Mouse (Mus musculus) heart, embryonic 16.5 days (tissue): ENCODE data around the gene Pigb. TPM values are rescaled to one million over a fixed set of nuclear protein-coding genes. Genes with fewer than 3 reads are reported as not detected.
"Not testable (repeated sequence)": the region's sequence is repeated elsewhere in the genome, so short reads cannot be mapped to it uniquely, and the experiment has no call there.

Experiments
- ATAC-seq: fragments of 200-750 bp; cut with Nextera tagmentation; replicated peaks from 2 replicates; pipeline ENCODE4 v1.8.0; 2017; ENCODE audit warnings: moderate number of reproducible peaks; ENCODE audit not compliant: insufficient read depth, low FRiP score; ENCODE audit errors: extremely low read depth
- H3K27ac ChIP-seq: fragments of 300-500 bp; sonication (generic); 2 replicates; pipeline ENCODE4 v1.5.1; 2014; ENCODE audit warnings: mild to moderate bottlenecking, low read length, control low read depth, moderate library complexity
- H3K27me3 ChIP-seq: fragments of 300-500 bp; sonication (generic); 2 replicates; pipeline ENCODE4 v1.6.1; 2014; ENCODE audit warnings: low read length, mixed read lengths; ENCODE audit not compliant: control insufficient read depth, insufficient read depth
- H3K36me3 ChIP-seq: fragments of 300-500 bp; sonication (generic); 2 replicates; pipeline ENCODE4 v1.6.1; 2014; ENCODE audit not compliant: control insufficient read depth, insufficient read depth
- H3K4me1 ChIP-seq: fragments of 300-500 bp; sonication (generic); 2 replicates; pipeline ENCODE4 v1.6.1; 2014; ENCODE audit warnings: low read length, mixed read lengths; ENCODE audit not compliant: control insufficient read depth, insufficient read depth
- H3K4me2 ChIP-seq: fragments of 300-500 bp; sonication (generic); 2 replicates; pipeline ENCODE4 v1.6.1; 2014; ENCODE audit warnings: low read depth, mild to moderate bottlenecking, control low read depth, low read length
- H3K4me3 ChIP-seq: fragments of 300-500 bp; sonication (generic); 2 replicates; pipeline ENCODE4 v1.5.1; 2014; ENCODE audit warnings: mild to moderate bottlenecking, control low read depth, low read length
- H3K9ac ChIP-seq: fragments of 300-500 bp; sonication (generic); 2 replicates; pipeline ENCODE4 v1.6.1; 2014; ENCODE audit warnings: low read length, control low read depth
- H3K9me3 ChIP-seq: fragments of 300-500 bp; sonication (generic); replicated peaks from 2 replicates; pipeline ENCODE4 v1.6.1; 2016; ENCODE audit warnings: low read length; ENCODE audit not compliant: control insufficient read depth
- WGBS: fragments of 180-500 bp; shearing (Covaris S2); extraction: QIAGEN DNeasy Blood & Tissue Kit; methylation state at CpG from one replicate; pipeline ENCODE4 v1.1.7; 2014; 5-methylcytosine and 5-hydroxymethylcytosine counted together
- polyA plus RNA-seq: library from polyadenylated mRNA; unstranded; fragments of >200 nt; fragmentation: Nextera tagmentation; extraction: Ambion mirVana; gene quantifications from 2 replicates; pipeline ENCODE4 v1.2.1, GENCODE M21; 2015

Pigb gene
- 7.2 and 7.5 TPM in 2 replicates for polyA plus RNA-seq

DNA sequence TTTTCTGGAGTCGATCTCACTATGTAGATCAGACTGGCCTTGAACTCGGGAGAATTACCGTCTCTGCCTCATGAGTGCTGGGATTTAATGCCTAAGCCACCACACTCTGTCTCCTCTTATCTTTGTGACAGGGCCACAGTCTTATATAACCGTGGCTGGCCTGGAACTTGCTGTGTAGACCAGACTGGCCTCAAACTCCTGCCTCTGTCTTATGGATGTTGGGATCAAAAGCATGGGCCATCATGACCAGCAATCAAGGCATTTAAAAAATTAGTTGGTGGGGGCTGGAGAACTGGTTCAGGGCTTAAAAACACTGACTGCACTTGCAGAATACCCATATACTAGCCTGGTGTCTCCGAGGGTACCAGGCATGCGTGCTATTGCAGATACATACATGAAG lies at the start of gene Pigb:
TSS of gene Pigb (minus strand) at position 299 of the 400 bp plus-strand sequence.
- Histone ChIP-seq H3K4me2 (peak within 1 kb of the TSS; percentile 95), H3K27me3 (no peaks in the 10 kb centered on the region), H3K27ac (peak within 1 kb of the TSS; percentile 81), H3K9ac (peak within 1 kb of the TSS; percentile 85), H3K9me3 (no peaks in the 10 kb centered on the region), H3K4me1 (peaks cover 10% of the 10 kb centered on the region), H3K36me3 (no peaks in the 10 kb centered on the region), H3K4me3 (peak within 1 kb of the TSS; percentile 82)
- WGBS = 24% methylated on average over 6 of the region's 6 CpGs
- ATAC-seq = no peak

DNA sequence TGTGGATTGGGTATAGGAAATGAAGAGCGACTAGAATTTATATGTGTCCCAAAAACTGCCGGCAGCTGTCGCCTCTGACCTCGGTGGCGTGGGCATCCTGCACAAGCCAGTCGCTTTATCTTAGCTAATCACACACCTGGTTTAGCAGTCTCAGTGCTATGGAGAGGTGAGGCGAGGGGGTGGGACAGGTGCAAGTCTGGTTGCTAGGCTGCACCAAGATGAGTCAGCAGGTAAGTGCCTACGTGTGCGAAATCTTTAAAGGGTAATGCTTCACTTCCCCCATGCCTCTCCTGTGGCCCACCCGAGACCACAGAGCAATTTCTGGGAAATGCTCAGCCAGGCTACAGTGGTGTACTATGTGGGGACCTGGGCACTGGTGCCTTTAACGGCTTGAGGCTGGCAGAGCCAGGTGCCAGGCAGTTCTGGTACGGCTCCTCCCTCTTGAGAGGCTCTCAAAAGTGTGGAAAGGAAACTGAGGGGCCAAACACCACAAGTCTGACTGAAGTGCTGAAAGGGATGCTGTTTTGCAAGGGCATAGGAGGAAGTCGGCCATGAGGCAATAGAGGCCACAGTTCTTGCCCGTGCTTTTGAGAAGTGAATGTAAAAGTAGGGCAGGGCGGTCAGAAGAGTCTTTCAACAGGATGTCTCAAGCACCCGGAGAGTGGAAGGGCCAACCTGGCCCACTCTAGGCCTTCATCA lies 49.2 kb upstream of the Pigb start:
- peak overlapping the region; percentile 68 for H3K27ac ChIP-seq
- peaks cover 3% of the 10 kb centered on the region; the same call in 1 of the 2 replicates for H3K4me1 ChIP-seq
- H3K4me2 ChIP-seq = no peak overlapping the region
- ATAC-seq = peak; percentile 64
- no peak overlapping the region for H3K9ac ChIP-seq
- no peaks in the 10 kb centered on the region for H3K9me3 ChIP-seq
- 56% methylated on average over 16 of the region's 16 CpGs for WGBS
- no peaks in the 10 kb centered on the region for H3K36me3 ChIP-seq
- H3K4me3 ChIP-seq = no peak overlapping the region
- no peaks in the 10 kb centered on the region for H3K27me3 ChIP-seq

DNA sequence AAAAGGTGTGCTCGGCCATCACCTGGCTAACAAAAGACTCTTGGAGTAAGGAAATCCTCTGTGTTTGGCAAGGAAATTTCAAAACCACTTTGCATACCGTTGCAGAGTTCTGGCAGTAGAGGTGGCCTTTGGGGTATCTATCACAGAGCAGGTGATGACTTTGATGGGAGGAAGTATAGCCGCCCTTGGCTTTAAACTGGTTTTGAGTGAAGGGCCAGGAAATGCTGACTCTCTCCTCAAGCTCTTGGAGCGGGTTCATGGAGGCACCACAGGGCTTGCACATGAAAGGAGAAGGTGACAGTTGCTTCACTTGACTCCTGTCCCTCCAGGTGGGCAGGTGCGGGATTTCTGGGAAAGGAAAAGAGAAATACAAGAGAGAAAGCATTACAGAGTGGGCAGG lies 47.4 kb upstream of the Pigb start:
- Histone ChIP-seq H3K36me3 (no peaks in the 10 kb centered on the region), H3K4me1 (peaks cover 3% of the 10 kb centered on the region; the same call in 1 of the 2 replicates), H3K27me3 (no peaks in the 10 kb centered on the region), H3K9ac (no peak overlapping the region), H3K4me3 (no peak overlapping the region), H3K27ac (peak overlapping the region; percentile 4; the same call in 1 of the 2 replicates), H3K9me3 (no peaks in the 10 kb centered on the region), H3K4me2 (no peak overlapping the region)
- no peak for ATAC-seq
- 59% methylated on average over 5 of the region's 5 CpGs for WGBS

DNA sequence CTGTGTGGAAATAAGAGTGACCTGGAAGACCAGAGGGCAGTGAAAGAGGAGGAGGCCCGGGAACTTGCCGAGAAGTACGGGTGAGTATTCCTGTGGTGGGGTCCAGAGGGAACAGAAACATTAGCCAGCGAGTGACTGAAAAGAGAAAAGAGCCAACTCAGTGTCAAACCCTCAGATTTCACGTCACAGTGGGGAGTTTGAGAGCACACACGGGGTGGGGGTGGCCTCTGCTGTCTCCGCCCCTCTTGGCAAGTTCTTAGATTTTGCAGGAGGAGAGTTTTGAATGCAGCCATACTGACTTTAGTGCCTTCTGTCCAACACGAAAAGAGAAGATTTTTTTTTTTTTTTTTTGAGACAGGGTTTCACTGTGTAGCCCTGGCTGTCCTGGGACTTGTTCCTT lies 46.9 kb upstream of the Pigb start:
- H3K9me3 ChIP-seq = no peaks in the 10 kb centered on the region
- WGBS = 49% methylated on average over 8 of the region's 8 CpGs
- no peaks in the 10 kb centered on the region for H3K27me3 ChIP-seq
- no peak overlapping the region for H3K4me3 ChIP-seq
- no peak overlapping the region for H3K4me2 ChIP-seq
- H3K4me1 ChIP-seq = peaks cover 3% of the 10 kb centered on the region; the same call in 1 of the 2 replicates
- no peak overlapping the region for H3K27ac ChIP-seq
- no peak overlapping the region for H3K9ac ChIP-seq
- H3K36me3 ChIP-seq = no peaks in the 10 kb centered on the region
- ATAC-seq = no peak

DNA sequence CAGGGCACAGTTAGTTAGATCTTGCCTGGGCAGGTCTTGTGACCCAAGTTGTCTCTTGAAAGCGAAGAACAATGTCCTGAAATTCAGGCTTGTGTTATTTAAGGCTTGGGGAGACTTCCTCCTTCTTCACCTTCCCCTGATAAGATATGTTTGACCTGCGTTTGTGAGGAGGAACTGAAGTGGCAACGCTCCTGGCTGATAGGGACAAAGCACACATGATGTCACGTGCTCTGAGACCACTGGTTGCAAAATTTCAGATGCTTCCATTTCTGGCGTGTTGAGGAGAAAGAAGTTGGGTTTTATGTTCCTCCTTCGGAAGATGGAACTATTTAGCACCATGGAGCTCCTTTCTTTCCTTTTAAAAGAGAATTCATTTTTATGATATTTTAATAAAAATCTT lies 45.7 kb upstream of the Pigb start:
- Histone ChIP-seq H3K27me3 (no peaks in the 10 kb centered on the region), H3K4me1 (peaks cover 3% of the 10 kb centered on the region; the same call in 1 of the 2 replicates), H3K9ac (no peak overlapping the region), H3K4me3 (no peak overlapping the region), H3K36me3 (no peaks in the 10 kb centered on the region), H3K27ac (peak overlapping the region; percentile 20; the same call in 1 of the 2 replicates), H3K4me2 (no peak overlapping the region), H3K9me3 (no peaks in the 10 kb centered on the region)
- WGBS = 38% methylated on average over 6 of the region's 6 CpGs
- ATAC-seq = no peak

DNA sequence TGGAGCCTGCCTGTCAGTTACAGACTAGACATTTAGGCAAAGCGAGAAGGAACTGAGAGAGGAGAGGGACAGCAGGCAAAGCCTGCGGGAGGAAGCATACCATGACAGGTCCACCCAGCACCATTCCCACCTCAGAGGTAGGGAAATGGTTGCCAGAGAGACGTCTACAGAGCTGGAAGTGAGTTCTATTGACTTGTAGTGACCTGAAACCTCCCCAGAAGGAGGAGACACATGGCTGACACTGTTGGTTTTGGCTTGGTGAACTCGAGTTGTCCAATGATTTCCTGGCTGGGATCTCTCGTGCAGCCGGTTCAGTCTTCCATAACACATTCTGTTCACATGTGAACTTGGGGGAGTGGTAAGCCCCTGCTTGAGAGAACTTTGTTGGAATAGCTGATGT lies 43.8 kb upstream of the Pigb start:
- Histone ChIP-seq H3K4me2 (no peak overlapping the region), H3K27ac (no peak overlapping the region), H3K9me3 (no peaks in the 10 kb centered on the region), H3K27me3 (no peaks in the 10 kb centered on the region), H3K9ac (no peak overlapping the region), H3K4me3 (no peak overlapping the region), H3K4me1 (peaks cover 3% of the 10 kb centered on the region; the same call in 1 of the 2 replicates), H3K36me3 (no peaks in the 10 kb centered on the region)
- ATAC-seq = no peak
- WGBS = 51% methylated on average over 6 of the region's 6 CpGs

DNA sequence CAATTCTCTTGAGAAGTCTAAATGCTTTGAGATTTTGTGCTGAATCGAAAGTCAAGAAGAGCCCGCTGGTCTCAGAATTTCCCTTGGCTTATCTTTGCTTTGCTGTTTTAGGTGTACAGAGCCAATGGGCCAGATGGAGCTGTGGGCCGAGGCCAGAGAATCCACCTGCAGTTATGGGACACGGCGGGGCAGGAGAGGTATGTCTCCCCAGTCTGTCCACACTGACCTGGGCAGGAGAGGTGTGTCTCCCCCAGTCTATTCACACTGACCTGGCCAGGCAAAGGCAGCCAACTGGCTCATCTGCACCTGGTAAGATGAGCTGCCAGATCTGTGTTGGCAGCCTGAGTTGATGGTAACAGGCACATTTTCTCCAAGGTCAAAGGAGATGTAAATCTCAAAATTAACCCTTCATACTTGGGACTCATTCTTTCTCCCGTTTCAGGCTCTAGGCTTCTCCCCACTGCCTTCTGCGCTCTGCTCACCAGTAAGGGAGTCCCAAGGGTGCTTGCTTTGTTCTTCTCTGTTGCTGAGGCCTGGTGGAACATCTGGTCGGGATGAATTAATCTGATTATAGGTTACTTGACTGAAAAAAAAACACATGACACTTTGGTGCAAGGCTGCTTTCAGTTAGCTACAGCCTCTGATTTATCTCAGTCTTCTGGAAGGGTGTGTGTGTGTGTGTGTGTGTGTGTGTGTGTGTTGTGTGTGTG lies 42.3 kb upstream of the Pigb start:
- Histone ChIP-seq H3K36me3 (no peaks in the 10 kb centered on the region), H3K4me2 (no peak overlapping the region), H3K9me3 (no peaks in the 10 kb centered on the region), H3K27ac (no peak overlapping the region), H3K9ac (no peak overlapping the region), H3K4me1 (peaks cover 3% of the 10 kb centered on the region; the same call in 1 of the 2 replicates), H3K4me3 (no peak overlapping the region), H3K27me3 (no peaks in the 10 kb centered on the region)
- 73% methylated on average over 8 of the region's 8 CpGs for WGBS
- no peak for ATAC-seq

DNA sequence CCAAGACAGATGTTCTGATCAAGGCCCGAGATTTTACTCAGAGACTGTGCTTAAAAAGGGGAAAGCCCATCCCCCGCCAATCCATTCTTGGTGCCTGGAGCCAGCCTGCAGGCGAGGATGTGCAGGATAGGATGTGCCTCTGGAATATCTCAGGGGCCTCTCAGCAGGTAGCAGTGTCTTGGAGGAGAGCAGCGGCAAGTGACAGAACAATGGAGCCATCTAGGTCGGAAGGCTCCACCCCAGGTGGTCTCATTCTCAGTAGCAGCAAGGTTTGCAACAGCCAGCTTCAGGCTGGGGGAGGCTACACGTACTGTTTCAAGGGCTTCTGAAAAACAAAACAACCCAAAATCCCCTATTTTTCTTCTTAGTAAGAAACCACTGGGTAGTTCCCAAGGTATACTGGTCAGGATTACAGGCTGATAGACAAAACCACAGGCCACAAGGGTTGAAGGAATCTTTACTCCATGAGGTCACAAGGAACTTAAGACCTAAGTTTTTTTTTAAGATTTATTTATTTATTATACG lies 39.7 kb upstream of the Pigb start:
- Histone ChIP-seq H3K4me2 (no peak overlapping the region), H3K4me1 (no peaks in the 10 kb centered on the region), H3K36me3 (no peaks in the 10 kb centered on the region), H3K27me3 (no peaks in the 10 kb centered on the region), H3K9ac (no peak overlapping the region), H3K27ac (no peak overlapping the region), H3K4me3 (no peak overlapping the region), H3K9me3 (no peaks in the 10 kb centered on the region)
- 57% methylated on average over 7 of the region's 7 CpGs for WGBS
- no peak for ATAC-seq

DNA sequence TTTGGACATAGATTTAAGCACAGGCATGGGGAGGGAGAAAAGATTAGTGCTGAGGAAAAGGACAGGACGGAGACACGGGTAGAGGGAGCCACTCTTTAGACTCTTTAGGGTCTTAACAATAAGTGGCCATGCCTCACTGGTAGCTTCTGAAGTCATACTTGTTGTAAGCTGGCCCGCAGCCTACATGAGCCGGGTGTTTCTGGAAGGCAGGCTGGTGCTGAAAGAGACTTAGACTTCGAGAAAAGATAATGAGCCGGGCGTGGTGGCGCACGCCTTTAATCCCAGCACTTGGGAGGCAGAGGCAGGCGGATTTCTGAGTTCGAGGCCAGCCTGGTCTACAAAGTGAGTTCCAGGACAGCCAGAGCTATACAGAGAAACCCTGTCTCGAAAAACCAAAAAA lies 39.2 kb upstream of the Pigb start:
- H3K36me3 ChIP-seq, H3K4me3 ChIP-seq, H3K4me1 ChIP-seq, H3K27me3 ChIP-seq, H3K27ac ChIP-seq, ATAC-seq, H3K4me2 ChIP-seq, H3K9ac ChIP-seq, H3K9me3 ChIP-seq: not testable (repeated sequence)
- whole genome bisulfite sequencing = 76% methylated on average over 9 of the region's 12 CpGs
